Mouse (Mus musculus) CH12F3 (cell line): ENCODE data around the gene Sphk1.

Source experiments
- in situ Hi-C: fragments of 300-500 bp; cut with MboI; formaldehyde crosslinking; loops from 2 replicates; pipeline ENCODE4 v1.14.3; 2020; ENCODE audit warnings: low sequenced_read_pairs

Gene Sphk1

DNA sequence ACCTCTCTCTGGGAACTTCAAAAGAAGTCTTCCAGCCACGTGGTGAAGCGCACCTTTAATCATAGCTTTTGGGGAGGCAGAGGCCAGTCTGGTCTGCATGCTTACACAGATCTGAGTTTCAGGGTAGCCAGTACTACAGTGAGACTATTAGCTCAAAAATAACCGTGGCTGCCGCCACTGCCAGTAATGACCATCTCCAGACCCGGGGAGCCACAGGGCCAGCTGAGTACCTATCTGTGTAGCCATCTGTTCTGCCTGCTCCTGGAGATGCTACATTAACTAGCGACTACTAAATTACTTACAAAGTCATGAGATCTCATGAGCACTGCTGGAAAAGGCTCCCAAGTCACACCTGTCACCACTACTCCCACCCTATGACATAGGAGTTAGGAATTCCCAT, 44.3 kb downstream of the Sphk1 start:
- in situ Hi-C loops = no loop called here

DNA sequence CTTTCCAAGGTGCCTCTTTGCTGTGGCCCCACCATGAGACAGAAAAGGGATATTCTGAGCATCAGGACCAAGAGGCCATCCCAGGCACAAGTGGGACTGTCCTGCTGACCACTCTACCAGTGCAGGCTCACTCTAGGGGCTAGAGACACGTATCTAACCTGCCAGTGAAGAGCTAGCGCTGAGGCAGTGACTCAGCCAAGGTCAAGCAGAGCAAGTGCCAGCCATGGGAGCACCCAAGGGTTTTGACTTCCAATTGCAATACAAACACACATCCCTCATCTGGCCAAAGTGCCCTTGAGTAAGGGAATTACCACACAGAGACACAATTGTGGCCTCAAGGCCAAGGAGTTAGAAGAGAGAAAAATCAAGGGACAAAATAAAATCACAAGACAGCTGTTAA, 44.7 kb downstream of the Sphk1 start:
- in situ Hi-C loops = no loop called here

GRCm38 (mm10) chr11:116579280-116579679, 48.6 kb downstream of the Sphk1 start:
- in situ Hi-C loops = no loop called here

- in situ Hi-C loops = no loop called here
Observed at GRCm38 (mm10) chr11:116580031-116580652, 49.4 kb downstream of the Sphk1 start.

GRCm38 (mm10) chr11:116580711-116581375, 50.1 kb downstream of the Sphk1 start:
- in situ Hi-C loops = no loop called here

- in situ Hi-C loops = no loop called here
Observed at GRCm38 (mm10) chr11:116581376-116581814, 50.7 kb downstream of the Sphk1 start, which contains the start of gene Ube2o. Gene Ube2o, minus strand, starts transcription at chr11:116581447.

DNA sequence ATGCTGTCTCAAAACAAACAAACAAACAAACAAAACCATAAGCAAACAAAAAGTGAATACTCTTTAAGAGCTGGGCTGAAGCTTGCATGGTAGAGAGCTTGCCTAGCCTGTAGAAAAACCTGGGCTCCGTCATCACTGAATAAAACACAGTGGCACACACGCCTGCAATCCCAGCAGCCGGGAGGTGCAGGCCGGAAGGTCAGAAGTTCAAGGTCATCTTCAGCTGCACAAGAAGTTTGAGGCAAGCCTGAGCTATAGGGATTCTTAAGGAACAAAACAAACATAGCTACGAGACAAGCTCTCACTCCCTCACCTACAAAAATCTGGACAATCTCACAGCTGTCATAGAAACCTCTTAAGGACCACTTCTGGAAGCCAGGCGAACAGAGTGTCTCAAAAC, 55.0 kb downstream of the Sphk1 start:
- in situ Hi-C loops = no loop called here
